Mouse (Mus musculus) liver, embryonic 13.5 days (tissue): ENCODE measurements around the gene Tpm3. TPM values are rescaled to one million over a fixed set of nuclear protein-coding genes. Genes with fewer than 3 reads are reported as not detected.
A peak's percentile ranks its signal among the peaks of the same experiment; 100 is the strongest.

Source experiments
- ATAC-seq: fragments of 200-750 bp; cut with Nextera tagmentation; 2 replicates; pipeline ENCODE4 v1.8.0; 2017; ENCODE audit warnings: low read depth, mild to moderate bottlenecking, moderate number of reproducible peaks, moderate library complexity
- DNase-seq: peaks from one replicate; pipeline ENCODE4 v3.0.0; 2022
- H3K27ac ChIP-seq: fragments of 300-500 bp; sonication (generic); 2 replicates; pipeline ENCODE4 v1.5.1; 2015; ENCODE audit warnings: moderate library complexity, mild to moderate bottlenecking, inconsistent platforms
- H3K27me3 ChIP-seq: fragments of 300-500 bp; sonication (generic); 2 replicates; pipeline ENCODE4 v1.6.1; 2015; ENCODE audit warnings: mild to moderate bottlenecking, inconsistent platforms
- H3K36me3 ChIP-seq: fragments of 300-500 bp; sonication (generic); 2 replicates; pipeline ENCODE4 v1.6.1; 2015; ENCODE audit warnings: mild to moderate bottlenecking, inconsistent platforms
- H3K4me1 ChIP-seq: fragments of 300-500 bp; sonication (generic); replicated peaks from 2 replicates; pipeline ENCODE4 v1.6.1; 2015; ENCODE audit warnings: inconsistent platforms
- H3K4me2 ChIP-seq: fragments of 300-500 bp; sonication (generic); 2 replicates; pipeline ENCODE4 v1.6.1; 2015; ENCODE audit warnings: inconsistent platforms, mild to moderate bottlenecking, moderate library complexity
- H3K4me3 ChIP-seq: fragments of 300-500 bp; sonication (generic); replicated peaks from 2 replicates; pipeline ENCODE4 v1.5.1; 2015; ENCODE audit warnings: mild to moderate bottlenecking, inconsistent platforms
- H3K9ac ChIP-seq: fragments of 300-500 bp; sonication (generic); 2 replicates; pipeline ENCODE4 v1.6.1; 2015; ENCODE audit warnings: mild to moderate bottlenecking, inconsistent platforms
- H3K9me3 ChIP-seq: fragments of 300-500 bp; sonication (generic); replicated peaks from 2 replicates; pipeline ENCODE4 v1.6.1; 2016; ENCODE audit warnings: inconsistent platforms
- WGBS: fragments of 180-500 bp; shearing (Covaris S2); methylation state at CpG from one replicate; pipeline ENCODE4 v1.1.7; 2015; ENCODE audit not compliant: insufficient replicate concordance; 5-methylcytosine and 5-hydroxymethylcytosine counted together
- polyA plus RNA-seq: library from polyadenylated mRNA; unstranded; fragments of >200 nt; fragmentation: Nextera tagmentation; extraction: Ambion mirVana; gene quantifications from 2 replicates; pipeline ENCODE4 v1.2.1, GENCODE M21; 2015

Tpm3 gene
- polyA plus RNA-seq, 1 experiment from 2014 or later = 246 TPM

DNA sequence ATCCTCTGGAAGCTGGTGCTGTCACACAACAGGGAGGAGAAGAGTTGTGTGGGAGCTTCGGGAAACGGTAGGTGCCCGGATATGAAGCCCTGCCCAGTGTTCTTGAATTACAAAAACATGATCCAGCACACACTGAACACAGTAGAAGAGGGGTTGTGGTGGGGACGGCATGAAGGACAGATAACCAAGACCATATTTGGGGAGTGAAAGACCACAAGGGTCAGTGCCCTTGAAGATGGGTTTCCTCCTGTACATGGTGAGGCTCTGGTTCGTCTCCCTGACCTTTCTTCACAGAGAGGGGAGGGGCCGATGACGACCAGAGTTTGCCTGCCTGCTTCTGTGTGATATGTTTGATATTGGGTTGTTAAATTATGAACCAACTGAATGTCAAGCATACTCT is 2.8 kb upstream of the Tpm3 start:
- Histone ChIP-seq H3K4me3 (no peak overlapping the region), H3K4me2 (no peak overlapping the region), H3K9me3 (no peaks in the 10 kb centered on the region), H3K27me3 (no peaks in the 10 kb centered on the region), H3K4me1 (no peaks in the 10 kb centered on the region), H3K36me3 (0 out of 2 replicates have a peak, but pooled peaks cover 8% of the 10 kb centered on the region), H3K9ac (no peak overlapping the region), H3K27ac (no peak overlapping the region)
- ATAC-seq (no peak), DNase-seq (no peak)
- 45% methylated on average over 7 of the region's 7 CpGs for WGBS

DNA sequence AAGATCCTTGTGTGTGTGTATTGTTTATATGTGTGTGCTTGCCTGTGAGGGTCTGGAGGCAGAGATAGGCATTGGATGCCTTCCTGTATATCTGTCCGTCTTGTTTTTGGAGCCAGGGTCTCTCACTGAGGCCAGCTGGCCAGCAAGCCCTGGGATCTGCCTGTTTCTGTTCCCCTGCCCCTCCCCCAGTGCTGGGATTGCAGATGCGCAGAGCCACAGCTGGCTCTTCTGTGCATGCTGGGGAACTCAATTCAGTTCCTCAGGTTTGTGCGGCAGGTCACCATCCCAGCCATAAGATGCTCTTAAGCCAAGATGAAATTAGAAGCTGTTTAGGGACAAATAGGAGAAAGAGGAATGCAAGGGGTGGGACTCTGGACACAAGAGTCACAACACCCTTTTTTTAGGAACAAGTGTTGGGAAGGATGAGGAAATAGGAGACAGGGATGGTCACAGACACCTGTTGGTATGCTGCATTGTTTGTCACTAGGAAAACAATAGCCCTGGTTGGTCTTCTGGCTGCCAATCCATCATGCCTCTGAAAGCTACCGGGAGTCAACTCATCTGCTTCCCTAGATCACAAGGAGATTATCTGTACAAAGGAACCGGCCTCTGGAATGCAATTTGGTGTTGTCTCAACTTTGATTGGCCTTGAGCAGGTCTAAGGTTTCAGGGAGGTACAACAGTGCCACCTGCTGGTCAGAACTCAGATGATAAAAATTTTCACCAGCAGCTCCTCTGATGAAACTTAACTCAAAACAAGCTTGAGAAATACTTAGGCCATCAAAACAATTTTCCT is 4.7 kb downstream of the Tpm3 start:
- Histone ChIP-seq H3K4me2 (no peak overlapping the region), H3K36me3 (no peaks in the 10 kb centered on the region), H3K27me3 (0 out of 2 replicates have a peak, but pooled peaks cover 3% of the 10 kb centered on the region), H3K9ac (0 out of 2 replicates have a peak overlapping the region, but pooled peaks have one; percentile 19), H3K9me3 (no peaks in the 10 kb centered on the region), H3K4me1 (peaks cover 44% of the 10 kb centered on the region), H3K4me3 (no peak overlapping the region), H3K27ac (no peak overlapping the region; the same call in 1 of the 2 replicates)
- no peak for ATAC-seq
- whole genome bisulfite sequencing = 23% methylated on average over 5 of the region's 5 CpGs
- DNase-seq = peak; percentile 54

DNA sequence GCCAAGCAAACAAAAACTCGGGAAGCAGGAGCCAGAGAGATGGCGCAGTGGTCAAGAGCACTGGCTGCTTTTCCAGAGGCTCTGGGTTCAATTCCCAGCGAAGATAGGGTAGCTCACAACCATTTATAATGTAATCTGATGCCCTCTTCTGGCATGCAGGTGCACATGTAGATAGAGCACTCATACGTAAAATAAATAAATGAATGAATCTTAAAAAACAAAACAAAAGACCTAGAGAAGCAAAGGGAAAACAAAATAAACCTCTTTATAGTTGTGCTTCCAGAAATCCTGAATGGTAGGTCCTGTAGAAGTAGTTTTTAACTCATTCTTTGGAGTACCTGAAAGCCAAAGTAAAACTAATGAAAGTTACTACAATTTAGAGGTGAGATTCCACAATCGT is 5.8 kb downstream of the Tpm3 start:
- Histone ChIP-seq H3K9me3 (no peaks in the 10 kb centered on the region), H3K36me3 (no peaks in the 10 kb centered on the region), H3K4me2 (peak overlapping the region; percentile 95; the same call in 1 of the 2 replicates), H3K4me3 (no peak overlapping the region), H3K9ac (no peak overlapping the region), H3K4me1 (peaks cover 55% of the 10 kb centered on the region), H3K27ac (no peak overlapping the region), H3K27me3 (0 out of 2 replicates have a peak, but pooled peaks cover 3% of the 10 kb centered on the region)
- ATAC-seq (no peak), DNase-seq (no peak)
- 44% methylated on average over 5 of the region's 5 CpGs for WGBS

DNA sequence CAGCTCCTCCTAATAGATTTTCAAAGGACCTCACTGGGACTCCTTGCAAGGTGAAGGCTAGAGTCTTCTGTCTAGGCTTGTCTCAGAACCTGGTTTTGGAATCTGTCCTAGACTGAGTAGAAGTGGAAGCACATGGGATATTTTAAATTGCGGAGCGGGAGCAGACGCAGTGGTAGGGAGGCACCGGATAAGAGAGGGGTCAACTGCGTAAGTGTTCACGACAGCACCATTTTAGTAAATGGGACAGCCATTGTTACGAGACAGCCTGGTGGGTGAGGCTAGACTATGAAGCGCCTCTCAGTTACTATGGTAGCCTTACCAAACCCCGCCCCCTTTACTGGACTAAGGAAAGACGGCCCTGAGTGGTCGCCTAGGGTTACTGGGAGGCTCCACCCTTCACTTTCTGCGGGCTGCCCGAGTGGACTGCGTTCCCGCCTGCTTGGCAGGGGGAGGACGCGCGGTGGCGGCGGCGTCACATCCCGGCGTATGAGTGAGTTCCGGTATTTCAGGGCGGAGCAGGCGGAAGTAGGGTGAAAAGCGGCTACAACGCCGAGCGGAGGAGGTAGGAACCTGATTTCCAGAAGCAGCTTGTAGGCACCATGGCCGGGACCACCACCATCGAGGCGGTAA is 6.8 kb downstream of the Tpm3 start:
- peaks cover 65% of the 10 kb centered on the region for H3K4me1 ChIP-seq
- peak overlapping the region; percentile 90 for H3K9ac ChIP-seq
- peak overlapping the region; percentile 99 for H3K27ac ChIP-seq
- under 1% methylated on average over 33 of the region's 33 CpGs for WGBS
- peak overlapping the region; percentile 95 for H3K4me2 ChIP-seq
- peak overlapping the region; percentile 93 for H3K4me3 ChIP-seq
- H3K27me3 ChIP-seq = 0 out of 2 replicates have a peak, but pooled peaks cover 3% of the 10 kb centered on the region
- H3K36me3 ChIP-seq = no peaks in the 10 kb centered on the region
- peak; percentile 96 for DNase-seq
- ATAC-seq = peak; percentile 93
- H3K9me3 ChIP-seq = no peaks in the 10 kb centered on the region

DNA sequence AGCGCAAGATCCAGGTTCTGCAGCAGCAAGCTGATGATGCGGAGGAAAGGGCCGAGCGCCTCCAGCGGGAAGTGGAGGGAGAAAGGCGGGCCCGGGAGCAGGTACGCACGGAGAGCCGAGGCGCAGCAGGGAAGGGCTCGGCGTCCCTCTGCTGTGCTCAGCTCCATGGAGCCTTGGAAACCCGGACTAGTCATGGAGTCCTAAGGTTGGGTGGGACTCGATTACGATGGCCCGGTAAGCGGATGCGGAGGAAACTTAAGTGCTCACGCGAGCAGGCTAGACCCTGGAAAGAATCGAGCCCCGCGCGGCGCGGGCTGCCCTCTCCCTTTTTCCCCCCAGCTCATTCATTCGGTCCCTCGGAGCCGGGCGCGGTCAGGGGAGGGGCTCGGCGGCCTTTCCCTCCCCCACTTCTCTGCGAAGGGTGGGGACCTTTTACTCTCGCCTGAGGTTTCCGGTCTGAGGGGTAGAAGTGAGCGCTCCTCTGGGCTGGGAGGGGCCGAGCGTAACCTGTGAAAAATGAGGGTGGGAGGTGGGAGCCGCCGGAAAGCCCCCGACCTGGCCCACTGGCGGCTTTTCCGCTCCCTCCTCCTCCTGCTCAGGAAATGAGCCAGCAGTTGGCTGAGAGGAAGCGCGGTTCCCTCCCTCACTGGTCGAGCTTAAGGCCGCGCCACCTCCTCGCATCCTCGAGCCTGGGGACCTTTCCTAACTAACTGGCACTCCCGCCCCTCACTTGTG is 7.5 kb downstream of the Tpm3 start:
- under 1% methylated on average over 53 of the region's 53 CpGs for WGBS
- peak; percentile 67 for ATAC-seq
- Histone ChIP-seq H3K9ac (peak overlapping the region; percentile 90), H3K9me3 (no peaks in the 10 kb centered on the region), H3K4me2 (peak overlapping the region; percentile 95), H3K27me3 (0 out of 2 replicates have a peak, but pooled peaks cover 3% of the 10 kb centered on the region), H3K4me1 (peaks cover 72% of the 10 kb centered on the region), H3K4me3 (peak overlapping the region; percentile 93), H3K27ac (peak overlapping the region; percentile 99), H3K36me3 (no peaks in the 10 kb centered on the region)
- peak; percentile 66 for DNase-seq

DNA sequence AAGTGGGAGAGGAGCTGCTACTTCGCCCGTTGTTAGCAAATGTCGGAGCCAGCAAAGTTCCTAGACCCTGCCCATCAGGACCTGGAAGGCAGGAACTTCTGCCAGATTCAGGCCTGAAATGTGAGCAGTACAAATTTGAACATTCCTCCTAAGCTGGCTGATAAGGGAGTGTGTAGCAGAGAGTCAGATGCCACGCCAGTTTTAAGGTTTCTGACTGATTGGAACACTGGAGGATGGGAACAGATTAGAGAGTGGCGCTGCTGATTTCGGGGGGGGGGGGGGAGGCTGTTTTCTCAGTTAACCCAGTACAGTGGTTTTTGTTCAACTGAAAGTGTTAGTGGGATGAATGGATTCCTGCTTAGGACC is 8.0 kb downstream of the Tpm3 start:
- no peaks in the 10 kb centered on the region for H3K9me3 ChIP-seq
- DNase-seq (no peak), ATAC-seq (no peak; the same call in 1 of the 2 replicates)
- H3K4me2 ChIP-seq = peak overlapping the region; percentile 95
- no peaks in the 10 kb centered on the region for H3K36me3 ChIP-seq
- H3K27ac ChIP-seq = peak overlapping the region; percentile 99
- H3K4me3 ChIP-seq = peak overlapping the region; percentile 93
- peaks cover 77% of the 10 kb centered on the region for H3K4me1 ChIP-seq
- H3K9ac ChIP-seq = peak overlapping the region; percentile 90
- under 1% methylated on average over 6 of the region's 6 CpGs for WGBS
- H3K27me3 ChIP-seq = 0 out of 2 replicates have a peak, but pooled peaks cover 3% of the 10 kb centered on the region

DNA sequence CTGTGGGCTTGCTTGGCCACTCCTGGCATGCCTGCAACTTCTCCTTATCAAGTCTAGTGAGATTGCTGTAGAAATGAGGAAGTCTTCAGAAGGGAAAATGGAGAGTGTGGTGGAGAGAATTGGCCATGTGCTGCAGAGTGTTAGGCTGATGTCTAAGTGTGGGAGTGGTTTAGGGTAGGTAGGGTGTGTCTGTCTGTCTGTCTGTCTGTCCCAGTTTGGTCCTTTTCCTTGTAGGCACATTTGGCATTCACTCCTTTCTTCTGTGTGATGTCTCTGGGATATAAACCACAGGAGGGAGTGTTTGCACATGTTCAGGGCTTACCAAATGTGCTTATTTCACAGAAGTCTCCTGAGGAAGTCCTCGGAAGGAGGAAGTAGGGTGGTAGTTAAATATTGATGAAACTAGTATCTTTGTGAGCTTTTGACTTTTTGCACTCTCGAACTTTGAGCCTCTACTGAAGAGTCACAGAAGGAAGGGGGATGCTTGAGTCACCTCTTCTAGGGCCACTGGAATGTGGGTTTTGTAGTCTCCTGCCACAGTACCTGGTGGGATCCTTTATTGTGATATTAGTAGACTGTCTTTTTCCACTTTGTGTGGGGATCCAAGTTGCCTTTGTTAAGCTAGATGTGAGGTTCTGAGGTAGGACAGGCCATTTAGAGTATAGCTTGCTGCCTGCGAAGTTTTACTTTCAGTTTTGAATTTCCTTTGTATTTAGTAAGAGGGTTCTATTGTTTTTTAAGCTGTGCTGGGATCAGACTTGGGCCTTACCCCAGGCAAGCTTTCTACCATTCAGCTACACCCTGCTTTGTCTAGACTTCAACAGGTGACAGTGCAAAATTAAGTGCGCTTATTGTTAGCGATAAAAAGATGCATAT is 9.2 kb downstream of the Tpm3 start:
- DNase-seq = peak; percentile 14
- ATAC-seq = no peak
- peak overlapping the region; percentile 95 for H3K4me2 ChIP-seq
- peaks cover 7% of the 10 kb centered on the region for H3K36me3 ChIP-seq
- peak overlapping the region; percentile 90 for H3K9ac ChIP-seq
- H3K27me3 ChIP-seq = 0 out of 2 replicates have a peak, but pooled peaks cover 3% of the 10 kb centered on the region
- no peaks in the 10 kb centered on the region for H3K9me3 ChIP-seq
- 32% methylated on average over 5 of the region's 5 CpGs for WGBS
- peaks cover 87% of the 10 kb centered on the region for H3K4me1 ChIP-seq
- H3K4me3 ChIP-seq = peak overlapping the region; percentile 93
- peak overlapping the region; percentile 80 for H3K27ac ChIP-seq

DNA sequence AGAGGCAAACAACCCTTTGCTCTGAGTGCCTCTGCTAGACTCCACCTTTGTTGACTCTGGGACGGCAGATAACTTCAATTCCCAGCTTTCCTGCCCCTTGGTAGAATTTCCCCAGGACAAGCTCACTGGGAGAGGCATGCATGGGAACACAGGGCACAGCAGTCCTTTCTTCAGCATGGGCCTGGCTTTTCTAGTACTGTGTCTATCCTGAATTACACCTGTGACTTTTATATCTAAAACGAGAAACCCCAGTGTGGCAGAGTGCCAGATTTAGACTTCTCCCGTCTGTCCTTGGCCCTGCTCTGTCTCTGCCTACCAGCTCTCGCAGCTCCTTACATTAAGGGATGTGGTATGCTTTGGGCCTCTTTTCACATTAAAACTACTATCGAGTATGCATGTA is 10.6 kb downstream of the Tpm3 start:
- Histone ChIP-seq H3K27ac (peak overlapping the region; percentile 80), H3K36me3 (peaks cover 21% of the 10 kb centered on the region), H3K9me3 (no peaks in the 10 kb centered on the region), H3K4me3 (peak overlapping the region; percentile 93), H3K27me3 (no peaks in the 10 kb centered on the region), H3K9ac (peak overlapping the region; percentile 90), H3K4me1 (peaks cover 75% of the 10 kb centered on the region), H3K4me2 (peak overlapping the region; percentile 95)
- ATAC-seq (no peak), DNase-seq (no peak)
- 41% methylated on average over 5 of the region's 5 CpGs for WGBS

DNA sequence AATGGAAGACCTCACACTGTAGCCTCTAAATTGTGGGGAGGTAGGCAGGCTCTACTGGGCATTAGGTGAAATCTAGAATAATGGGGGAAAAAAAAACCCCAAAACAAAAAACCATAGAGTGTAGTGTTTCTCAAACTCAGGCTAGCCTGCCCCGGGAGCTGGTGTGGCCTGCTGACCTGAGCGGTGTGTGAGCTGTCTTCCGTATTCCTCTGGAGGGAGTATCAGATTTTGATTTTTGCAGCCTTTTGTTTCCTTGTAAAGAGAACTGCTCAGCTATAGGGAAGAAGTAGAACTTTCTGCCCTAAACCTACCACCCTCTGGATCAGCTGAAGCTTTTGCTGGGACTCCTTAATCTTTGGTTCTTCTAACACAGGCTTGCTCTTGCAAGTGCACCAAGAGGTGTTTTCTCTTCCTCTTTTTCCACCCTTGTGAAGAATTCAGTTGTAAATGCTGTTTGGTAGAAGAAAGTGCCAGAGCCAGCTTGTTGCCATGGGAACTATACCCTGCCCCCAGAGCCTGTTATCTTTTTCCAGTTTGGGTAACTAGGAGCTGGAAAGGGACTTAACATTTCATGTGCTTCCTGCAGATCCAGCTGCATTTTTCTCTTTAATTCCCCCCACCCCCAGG is 11.4 kb downstream of the Tpm3 start:
- Histone ChIP-seq H3K27me3 (no peaks in the 10 kb centered on the region), H3K9me3 (no peaks in the 10 kb centered on the region), H3K4me1 (peaks cover 68% of the 10 kb centered on the region), H3K36me3 (peaks cover 29% of the 10 kb centered on the region), H3K4me2 (peak overlapping the region; percentile 95), H3K4me3 (peak overlapping the region; percentile 93; the same call in 1 of the 2 replicates), H3K9ac (peak overlapping the region; percentile 18), H3K27ac (peak overlapping the region; percentile 80)
- ATAC-seq (no peak), DNase-seq (no peak)
- 39% methylated on average over 3 of the region's 3 CpGs for WGBS

DNA sequence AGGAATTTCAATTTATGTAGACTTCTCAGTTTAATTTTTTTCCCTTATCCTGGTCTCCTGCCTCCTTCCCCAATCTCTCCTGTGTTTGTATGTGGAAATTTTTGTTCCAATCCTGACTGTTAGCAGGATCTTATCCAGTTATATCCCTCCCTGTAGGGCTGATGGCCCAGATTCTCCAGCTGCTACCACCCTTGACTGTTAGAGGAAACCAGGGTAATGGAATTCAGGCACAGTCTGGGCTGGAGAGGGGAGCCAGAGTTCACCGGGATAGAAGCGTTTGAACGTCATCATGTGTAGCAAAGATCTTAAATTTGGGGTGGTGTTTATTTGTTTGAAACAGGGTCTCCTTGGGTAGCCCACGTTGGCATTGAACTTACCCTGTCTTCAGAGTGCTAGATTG is 12.3 kb downstream of the Tpm3 start:
- WGBS = 70% methylated on average over 4 of the region's 4 CpGs
- DNase-seq (no peak), ATAC-seq (no peak)
- H3K9ac ChIP-seq = no peak overlapping the region
- peaks cover 39% of the 10 kb centered on the region for H3K36me3 ChIP-seq
- H3K27me3 ChIP-seq = no peaks in the 10 kb centered on the region
- H3K4me3 ChIP-seq = no peak overlapping the region
- peaks cover 64% of the 10 kb centered on the region for H3K4me1 ChIP-seq
- 0 out of 2 replicates have a peak overlapping the region, but pooled peaks have one; percentile 2 for H3K4me2 ChIP-seq
- H3K27ac ChIP-seq = no peak overlapping the region
- no peaks in the 10 kb centered on the region for H3K9me3 ChIP-seq
